Mouse (Mus musculus): ENCODE measurements at regions not wholly inside any gene's neighbourhood (a gene's known extent, or its start where the extent isn't known, plus 50 kb on each side); places are given as distances from the start of the nearest gene placed in this dataset.

DNA sequence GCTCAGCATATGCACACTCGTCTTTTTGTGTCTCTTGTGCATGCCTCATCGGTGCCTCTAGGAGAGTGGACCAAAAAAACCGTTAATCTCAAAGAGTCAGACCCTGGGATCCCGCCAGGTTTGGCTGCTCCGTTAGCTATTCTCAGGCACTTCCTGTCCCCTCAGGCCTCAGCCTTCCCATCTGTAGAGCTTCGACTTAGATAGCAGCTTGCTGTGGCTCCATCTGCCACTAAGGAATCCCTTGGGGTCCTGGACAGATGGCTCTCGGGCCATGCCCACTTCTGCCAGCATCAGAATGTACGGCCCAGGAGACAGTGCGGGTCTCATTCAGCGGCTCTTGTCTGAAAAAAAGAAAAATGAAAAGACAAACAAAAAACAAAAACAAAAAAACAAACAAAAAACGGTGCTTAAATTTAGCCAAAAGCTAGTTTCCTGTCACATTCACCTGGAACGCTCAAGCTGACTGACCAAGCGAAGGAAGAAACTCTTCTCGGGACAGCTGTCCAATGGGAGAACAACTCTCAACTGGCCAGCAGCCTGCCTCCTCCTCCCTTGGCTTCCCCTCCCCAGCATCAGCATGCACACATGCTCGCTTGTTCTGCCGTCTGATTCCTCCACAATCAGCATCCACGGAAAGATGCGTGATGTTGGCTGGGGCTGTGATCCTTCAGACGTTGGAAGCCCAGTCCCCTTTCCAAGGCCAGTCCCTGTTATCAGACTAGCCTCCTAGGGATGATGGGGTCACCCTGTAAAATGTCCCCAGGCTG, 343.6 kb upstream of the Fam19a5 start:
- 4% methylated on average over 19 of the region's 19 CpGs for WGBS
- Histone ChIP-seq H3K4me3 (replicated peaks; ENCODE audit: insufficient read depth, low read depth, low read length) (no peak overlapping the region), H3K27ac (ENCODE audit: insufficient read depth, low read length) (peak overlapping the region; percentile 40), H3K4me1 (ENCODE audit: control insufficient read depth, insufficient read depth, low read length) (peaks cover 25% of the 10 kb centered on the region), H3K27me3 (ENCODE audit: control insufficient read depth, insufficient read depth, low read length) (no peaks in the 10 kb centered on the region)
- 0 out of 2 replicates have a peak, but pooled peaks have one; percentile 12 for TF ChIP-seq CTCF (IDR thresholded peaks at IDR 0.05; ENCODE audit: borderline replicate concordance, insufficient read depth, low read depth, low read length)
- TF ChIP-seq POLR2A (IDR thresholded peaks at IDR 0.05; ENCODE audit: borderline replicate concordance, insufficient read depth, low read length), result peak; percentile 29; the same call in 1 of the 2 replicates
- peak; percentile 94 to 98 for DNase-seq

DNA sequence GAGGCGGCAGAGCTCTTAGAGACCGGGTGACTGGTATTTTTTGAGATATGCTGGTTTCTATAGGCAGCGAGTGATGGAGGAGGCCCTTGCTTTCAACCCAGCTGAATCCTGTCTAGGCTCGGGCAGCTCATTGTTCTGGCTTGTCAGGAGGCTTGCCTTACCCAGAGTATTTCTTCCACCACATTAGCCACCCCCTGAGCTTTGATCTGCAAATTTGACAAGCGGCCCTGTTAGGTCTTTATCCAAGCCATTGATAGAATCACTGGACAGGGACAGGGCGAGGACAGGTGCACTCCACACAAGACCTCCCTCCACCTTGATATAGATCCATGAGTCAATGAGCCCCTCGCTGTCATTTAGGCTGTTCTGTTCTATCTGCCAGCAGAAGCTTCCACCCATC, 343.0 kb upstream of the Fam19a5 start:
- no peak overlapping the region for H3K4me3 ChIP-seq (replicated peaks; ENCODE audit: insufficient read depth, low read depth, low read length)
- H3K4me1 ChIP-seq (ENCODE audit: control insufficient read depth, insufficient read depth, low read length), result peaks cover 25% of the 10 kb centered on the region
- no peaks in the 10 kb centered on the region for H3K27me3 ChIP-seq (ENCODE audit: control insufficient read depth, insufficient read depth, low read length)
- DNase-seq, result no peak
- 17% methylated on average over 7 of the region's 7 CpGs for WGBS
- H3K27ac ChIP-seq (ENCODE audit: insufficient read depth, low read length), result peak overlapping the region; percentile 39
- no peak for TF ChIP-seq POLR2A (IDR thresholded peaks at IDR 0.05; ENCODE audit: borderline replicate concordance, insufficient read depth, low read length)
- TF ChIP-seq CTCF (IDR thresholded peaks at IDR 0.05; ENCODE audit: borderline replicate concordance, insufficient read depth, low read depth, low read length), result no peak

DNA sequence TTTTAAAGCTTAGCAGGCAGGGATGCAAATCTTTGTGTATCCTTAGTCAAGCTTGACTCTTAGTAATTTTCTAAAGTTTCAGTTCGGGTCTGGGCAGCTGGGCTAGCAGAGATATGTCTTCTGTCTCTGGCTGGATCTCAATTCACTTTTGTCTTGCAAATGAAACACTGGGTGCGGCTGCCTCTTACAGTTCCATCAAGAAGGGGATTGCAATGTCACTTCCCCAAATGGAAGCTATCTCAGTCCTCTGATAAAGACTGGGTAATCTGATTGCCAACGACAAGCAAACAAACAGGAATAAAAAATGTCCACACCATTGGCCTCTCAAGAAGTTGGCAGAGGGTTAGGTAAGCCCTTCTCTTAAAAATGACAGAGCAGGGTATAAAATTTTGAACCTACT, 314.1 kb upstream of the Fam19a5 start:
- no peaks in the 10 kb centered on the region for H3K27me3 ChIP-seq (ENCODE audit: control insufficient read depth, insufficient read depth, low read length)
- TF ChIP-seq CTCF (IDR thresholded peaks at IDR 0.05; ENCODE audit: borderline replicate concordance, insufficient read depth, low read depth, low read length), result no peak
- TF ChIP-seq POLR2A (IDR thresholded peaks at IDR 0.05; ENCODE audit: borderline replicate concordance, insufficient read depth, low read length), result no peak
- no peak overlapping the region for H3K4me3 ChIP-seq (replicated peaks; ENCODE audit: insufficient read depth, low read depth, low read length)
- no peaks in the 10 kb centered on the region for H3K4me1 ChIP-seq (ENCODE audit: control insufficient read depth, insufficient read depth, low read length)
- 70% methylated on average over 3 of the region's 3 CpGs for WGBS
- no peak overlapping the region for H3K27ac ChIP-seq (ENCODE audit: insufficient read depth, low read length)
- no peak for DNase-seq

DNA sequence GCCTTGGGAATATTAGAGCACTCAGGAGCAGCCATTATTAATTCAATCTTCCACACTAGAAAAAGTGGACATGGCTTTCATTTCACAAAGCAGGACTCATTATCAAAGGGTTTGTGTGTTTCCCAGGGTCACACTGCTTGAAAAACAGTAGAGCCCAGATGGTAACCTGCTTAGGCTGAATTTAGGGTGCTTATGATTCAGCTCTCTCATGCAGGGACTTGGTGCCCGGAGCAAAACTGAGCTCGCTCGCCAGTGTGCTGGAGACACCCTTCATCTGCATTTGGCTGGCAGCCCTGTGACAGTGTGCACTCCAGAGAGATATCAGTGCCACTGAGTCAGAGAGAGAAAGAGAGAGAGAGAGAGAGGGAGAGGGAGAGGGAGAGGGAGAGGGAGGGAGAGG, 308.0 kb upstream of the Fam19a5 start:
- no peaks in the 10 kb centered on the region for H3K27me3 ChIP-seq (ENCODE audit: control insufficient read depth, insufficient read depth, low read length)
- no peak overlapping the region for H3K4me3 ChIP-seq (replicated peaks; ENCODE audit: insufficient read depth, low read depth, low read length)
- TF ChIP-seq CTCF (IDR thresholded peaks at IDR 0.05; ENCODE audit: borderline replicate concordance, insufficient read depth, low read depth, low read length) (no peak), POLR2A (IDR thresholded peaks at IDR 0.05; ENCODE audit: borderline replicate concordance, insufficient read depth, low read length) (no peak)
- no peaks in the 10 kb centered on the region for H3K4me1 ChIP-seq (ENCODE audit: control insufficient read depth, insufficient read depth, low read length)
- WGBS, result 62% methylated on average over 3 of the region's 3 CpGs
- H3K27ac ChIP-seq (ENCODE audit: insufficient read depth, low read length), result no peak overlapping the region
- DNase-seq, result no peak

DNA sequence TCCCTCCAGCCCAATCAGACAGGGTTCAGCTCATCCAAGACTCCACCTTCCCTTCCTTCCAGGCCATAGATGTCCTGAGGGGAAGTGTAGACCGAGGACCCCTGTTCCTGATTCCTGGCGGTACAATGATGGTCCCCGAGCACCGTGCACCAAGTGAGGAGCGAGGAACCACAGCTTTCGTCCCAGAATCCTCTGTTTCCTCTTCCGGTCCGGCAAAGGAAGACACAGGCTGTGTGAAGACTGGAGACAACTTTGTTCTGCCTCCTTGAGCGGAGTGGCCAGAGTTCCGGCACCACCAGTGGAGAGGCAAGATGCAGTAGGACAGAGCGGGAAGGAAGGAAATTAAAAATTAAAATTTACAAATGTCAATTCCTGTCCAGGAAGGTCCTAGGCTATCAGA, 305.0 kb upstream of the Fam19a5 start:
- no peak for DNase-seq
- 97% methylated on average over 11 of the region's 11 CpGs for WGBS

DNA sequence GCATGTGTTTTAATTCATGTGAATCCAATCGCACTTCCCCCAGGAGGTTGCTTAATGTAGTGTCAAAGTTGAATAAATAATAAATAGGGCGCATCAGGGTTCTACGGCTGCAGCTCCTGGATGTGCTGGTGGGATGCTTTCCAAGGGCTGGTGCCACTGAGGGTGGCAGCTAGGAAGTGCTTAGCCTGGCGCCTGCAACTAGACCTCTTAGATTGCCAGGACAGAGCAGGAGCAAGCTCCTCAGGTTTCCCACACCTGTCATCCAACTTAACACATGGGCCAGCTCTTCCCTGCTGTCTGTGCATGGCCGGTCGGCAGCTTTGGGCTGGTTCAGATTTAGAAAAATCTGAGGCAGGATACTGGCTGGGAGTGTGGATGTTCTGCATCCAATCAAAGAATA, 282.6 kb upstream of the Fam19a5 start:
- no peak for TF ChIP-seq CTCF (IDR thresholded peaks at IDR 0.05; ENCODE audit: borderline replicate concordance, insufficient read depth, low read depth, low read length)
- TF ChIP-seq POLR2A (IDR thresholded peaks at IDR 0.05; ENCODE audit: borderline replicate concordance, insufficient read depth, low read length), result no peak
- H3K27me3 ChIP-seq (ENCODE audit: control insufficient read depth, insufficient read depth, low read length), result no peaks in the 10 kb centered on the region
- H3K27ac ChIP-seq (ENCODE audit: insufficient read depth, low read length), result no peak overlapping the region
- peak; percentile 50 to 69 for DNase-seq
- 18% methylated on average over 6 of the region's 6 CpGs for WGBS
- H3K4me3 ChIP-seq (replicated peaks; ENCODE audit: insufficient read depth, low read depth, low read length), result no peak overlapping the region
- H3K4me1 ChIP-seq (ENCODE audit: control insufficient read depth, insufficient read depth, low read length), result peaks cover 4% of the 10 kb centered on the region

More for the DNA sequence above, 305.0 kb upstream of the Fam19a5 start:
- Histone ChIP-seq H3K27me3 (ENCODE audit: control insufficient read depth, insufficient read depth, low read length) (no peaks in the 10 kb centered on the region), H3K4me1 (ENCODE audit: control insufficient read depth, insufficient read depth, low read length) (no peaks in the 10 kb centered on the region), H3K4me3 (replicated peaks; ENCODE audit: insufficient read depth, low read depth, low read length) (no peak overlapping the region), H3K27ac (ENCODE audit: insufficient read depth, low read length) (no peak overlapping the region)
- TF ChIP-seq POLR2A (IDR thresholded peaks at IDR 0.05; ENCODE audit: borderline replicate concordance, insufficient read depth, low read length) (no peak), CTCF (IDR thresholded peaks at IDR 0.05; ENCODE audit: borderline replicate concordance, insufficient read depth, low read depth, low read length) (no peak)

DNA sequence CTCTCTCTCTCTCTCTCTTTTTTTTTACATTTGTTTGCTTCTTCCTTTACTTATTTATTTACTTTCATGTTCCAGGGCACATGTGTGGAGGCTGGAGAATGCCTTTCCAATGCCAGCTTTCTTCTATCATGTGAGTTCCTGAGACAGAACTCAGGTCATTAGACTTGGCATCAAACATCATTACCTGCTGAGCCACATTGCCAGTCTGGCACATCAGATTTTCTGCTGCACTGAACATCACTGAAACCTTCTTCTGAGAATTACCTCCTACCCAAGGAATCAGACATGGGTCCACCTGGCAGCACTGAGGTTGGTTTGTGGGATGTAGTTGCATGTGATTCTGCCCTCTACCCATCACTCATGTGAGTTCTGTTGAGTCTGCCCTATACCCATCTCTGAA, 279.2 kb upstream of the Fam19a5 start:
- TF ChIP-seq POLR2A (IDR thresholded peaks at IDR 0.05; ENCODE audit: borderline replicate concordance, insufficient read depth, low read length) (no peak), CTCF (IDR thresholded peaks at IDR 0.05; ENCODE audit: borderline replicate concordance, insufficient read depth, low read depth, low read length) (no peak)
- Histone ChIP-seq H3K4me3 (replicated peaks; ENCODE audit: insufficient read depth, low read depth, low read length) (no peak overlapping the region), H3K4me1 (ENCODE audit: control insufficient read depth, insufficient read depth, low read length) (peaks cover 4% of the 10 kb centered on the region), H3K27ac (ENCODE audit: insufficient read depth, low read length) (no peak overlapping the region), H3K27me3 (ENCODE audit: control insufficient read depth, insufficient read depth, low read length) (no peaks in the 10 kb centered on the region)
- DNase-seq, result peak; percentile 32 to 54

DNA sequence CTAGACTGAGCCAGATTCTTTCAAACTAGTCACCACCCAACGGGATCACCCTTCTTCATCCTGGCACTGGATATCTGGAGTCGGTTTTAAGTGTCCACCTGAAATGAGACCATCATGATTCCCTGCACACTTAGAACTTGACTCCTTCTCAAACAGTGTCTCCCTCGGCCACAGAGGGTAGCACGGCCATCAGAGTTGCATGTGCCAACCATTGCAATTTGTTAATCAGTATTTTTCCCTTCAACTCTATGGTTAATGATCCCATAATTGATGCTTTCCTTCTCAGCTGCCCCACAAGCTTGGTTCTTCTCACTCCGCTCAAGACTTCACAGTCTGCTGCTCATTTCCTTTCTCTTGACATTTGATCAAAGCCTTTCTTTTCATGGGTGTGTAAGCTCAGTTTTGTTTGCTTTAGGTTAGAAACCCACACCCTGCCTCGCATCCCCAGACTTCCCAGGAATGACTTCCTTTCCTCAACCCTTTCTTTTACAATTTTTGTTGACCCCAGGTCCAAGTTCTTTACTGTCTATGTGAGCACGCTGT, 253.0 kb upstream of the Fam19a5 start:
- TF ChIP-seq CTCF (IDR thresholded peaks at IDR 0.05; ENCODE audit: borderline replicate concordance, insufficient read depth, low read depth, low read length) (no peak), POLR2A (IDR thresholded peaks at IDR 0.05; ENCODE audit: borderline replicate concordance, insufficient read depth, low read length) (no peak)
- WGBS, result 95% methylated on average over 7 of the region's 7 CpGs
- Histone ChIP-seq H3K4me3 (replicated peaks; ENCODE audit: insufficient read depth, low read depth, low read length) (no peak overlapping the region), H3K4me1 (ENCODE audit: control insufficient read depth, insufficient read depth, low read length) (no peaks in the 10 kb centered on the region), H3K27ac (ENCODE audit: insufficient read depth, low read length) (no peak overlapping the region), H3K27me3 (ENCODE audit: control insufficient read depth, insufficient read depth, low read length) (no peaks in the 10 kb centered on the region)
- no peak for DNase-seq

Measured in cerebellum, adult 2 months (tissue).